Mouse (Mus musculus): ENCODE data around the gene Eci2. TPM values are rescaled to one million over a fixed set of nuclear protein-coding genes. Genes with fewer than 3 reads are reported as not detected.
"Not testable (repeated sequence)": the region's sequence is repeated elsewhere in the genome, so short reads cannot be mapped to it uniquely, and the experiment has no call there.

Eci2 gene
- polyA plus RNA-seq, 1 experiment from 2014 or later, result 147 TPM

GRCm38 (mm10) chr13:34973770-34974169 is 53.1 kb downstream of the Eci2 start:
- H3K27ac ChIP-seq (ENCODE audit: low read length), result no peak overlapping the region
- no peak overlapping the region for H3K4me2 ChIP-seq (ENCODE audit: low read depth, low read length)
- H3K36me3 ChIP-seq (ENCODE audit: control insufficient read depth, insufficient read depth, low read length), result peaks cover 15% of the 10 kb centered on the region
- WGBS, result 50% methylated on average over 1 of the region's 1 CpGs
- no peaks in the 10 kb centered on the region for H3K4me1 ChIP-seq (replicated peaks; ENCODE audit: control insufficient read depth, insufficient read depth, low read length)
- H3K4me3 ChIP-seq (ENCODE audit: low read length), result no peak overlapping the region
- no peak overlapping the region for H3K9ac ChIP-seq (ENCODE audit: low read length)
- no peaks in the 10 kb centered on the region for H3K27me3 ChIP-seq (ENCODE audit: control insufficient read depth, insufficient read depth, low read depth, low read length)
- ATAC-seq (ENCODE audit: low read depth), result no peak
- no peaks in the 10 kb centered on the region for H3K9me3 ChIP-seq (ENCODE audit: control insufficient read depth, low read length)

DNA sequence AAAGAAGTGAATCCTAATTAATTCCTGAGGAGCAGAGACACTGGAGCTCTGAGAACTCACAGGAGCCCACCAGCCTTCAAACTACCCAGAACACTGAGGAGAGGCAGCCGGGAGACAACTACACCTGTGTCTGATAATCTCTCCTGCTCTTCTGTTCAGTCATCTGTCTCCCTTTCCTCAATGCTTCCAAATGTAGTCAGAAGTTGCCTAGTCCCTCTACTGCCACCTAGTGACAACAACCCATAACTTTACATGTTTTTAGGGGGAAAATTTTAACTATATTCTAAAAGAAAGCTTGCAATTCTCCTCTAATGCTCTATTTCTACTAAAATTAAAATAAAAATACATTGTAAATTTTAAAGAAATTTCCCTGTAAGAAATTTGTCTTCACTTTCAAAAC is 53.7 kb downstream of the Eci2 start:
- 33% methylated on average over 1 of the region's 1 CpGs for WGBS
- ATAC-seq (ENCODE audit: low read depth), result no peak
- H3K9ac ChIP-seq (ENCODE audit: low read length), result no peak overlapping the region

DNA sequence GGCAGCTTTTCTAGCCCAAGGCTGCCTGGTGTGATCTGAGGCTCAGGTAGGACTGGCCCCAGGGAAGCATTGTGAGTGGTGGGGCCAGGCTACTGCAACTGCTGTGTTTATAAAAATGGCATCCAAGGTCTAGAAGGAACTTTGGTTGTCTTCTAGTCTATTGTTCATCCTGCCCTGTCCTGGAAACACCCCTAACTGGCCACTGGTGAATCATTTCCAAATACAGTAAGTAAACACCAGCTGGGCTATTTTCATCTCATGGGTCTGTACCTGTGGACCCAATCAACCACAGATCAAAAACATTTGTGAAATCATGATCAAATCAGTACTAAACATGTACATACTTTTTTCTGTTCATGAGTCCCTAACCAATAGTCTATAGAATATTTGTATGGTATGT is 54.4 kb downstream of the Eci2 start:
- not testable (repeated sequence) for H3K9me3 ChIP-seq (ENCODE audit: control insufficient read depth, low read length); H3K36me3 ChIP-seq (ENCODE audit: control insufficient read depth, insufficient read depth, low read length); H3K27me3 ChIP-seq (ENCODE audit: control insufficient read depth, insufficient read depth, low read depth, low read length); ATAC-seq (ENCODE audit: low read depth); H3K27ac ChIP-seq (ENCODE audit: low read length); H3K9ac ChIP-seq (ENCODE audit: low read length); H3K4me3 ChIP-seq (ENCODE audit: low read length); H3K4me1 ChIP-seq (replicated peaks; ENCODE audit: control insufficient read depth, insufficient read depth, low read length); H3K4me2 ChIP-seq (ENCODE audit: low read depth, low read length)

More for the DNA sequence above, 53.7 kb downstream of the Eci2 start:
- H3K36me3 ChIP-seq (ENCODE audit: control insufficient read depth, insufficient read depth, low read length), result peaks cover 8% of the 10 kb centered on the region; the same call in 1 of the 2 replicates
- H3K27me3 ChIP-seq (ENCODE audit: control insufficient read depth, insufficient read depth, low read depth, low read length), result no peaks in the 10 kb centered on the region
- H3K9me3 ChIP-seq (ENCODE audit: control insufficient read depth, low read length), result no peaks in the 10 kb centered on the region
- no peak overlapping the region for H3K27ac ChIP-seq (ENCODE audit: low read length)
- no peaks in the 10 kb centered on the region for H3K4me1 ChIP-seq (replicated peaks; ENCODE audit: control insufficient read depth, insufficient read depth, low read length)
- no peak overlapping the region for H3K4me3 ChIP-seq (ENCODE audit: low read length)
- H3K4me2 ChIP-seq (ENCODE audit: low read depth, low read length), result no peak overlapping the region

DNA sequence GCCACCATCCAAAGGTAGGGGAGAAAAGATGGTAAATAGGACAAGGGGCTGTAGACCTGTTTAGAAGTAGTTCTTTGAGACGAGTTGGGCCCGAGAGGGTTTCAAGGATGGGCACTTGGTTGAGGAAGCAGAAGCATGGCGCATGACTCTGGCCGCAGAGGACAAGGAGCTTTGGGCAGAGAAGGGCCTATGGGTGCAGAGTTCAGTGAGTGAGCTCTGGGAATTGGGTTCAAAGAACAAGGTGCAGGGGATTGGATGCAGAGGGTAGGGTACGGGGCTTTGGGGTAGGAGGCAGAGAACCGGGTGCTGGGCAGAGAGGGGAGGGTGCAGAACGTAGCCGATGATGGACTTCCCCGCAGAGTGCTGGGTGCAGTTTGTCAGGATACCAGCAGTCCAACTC is 61.2 kb downstream of the Eci2 start:
- not testable (repeated sequence) for H3K9me3 ChIP-seq (ENCODE audit: control insufficient read depth, low read length); H3K27ac ChIP-seq (ENCODE audit: low read length); H3K4me1 ChIP-seq (replicated peaks; ENCODE audit: control insufficient read depth, insufficient read depth, low read length); H3K36me3 ChIP-seq (ENCODE audit: control insufficient read depth, insufficient read depth, low read length); H3K4me2 ChIP-seq (ENCODE audit: low read depth, low read length); H3K9ac ChIP-seq (ENCODE audit: low read length); H3K4me3 ChIP-seq (ENCODE audit: low read length); ATAC-seq (ENCODE audit: low read depth); H3K27me3 ChIP-seq (ENCODE audit: control insufficient read depth, insufficient read depth, low read depth, low read length)
- 71% methylated on average over 9 of the region's 9 CpGs for WGBS

DNA sequence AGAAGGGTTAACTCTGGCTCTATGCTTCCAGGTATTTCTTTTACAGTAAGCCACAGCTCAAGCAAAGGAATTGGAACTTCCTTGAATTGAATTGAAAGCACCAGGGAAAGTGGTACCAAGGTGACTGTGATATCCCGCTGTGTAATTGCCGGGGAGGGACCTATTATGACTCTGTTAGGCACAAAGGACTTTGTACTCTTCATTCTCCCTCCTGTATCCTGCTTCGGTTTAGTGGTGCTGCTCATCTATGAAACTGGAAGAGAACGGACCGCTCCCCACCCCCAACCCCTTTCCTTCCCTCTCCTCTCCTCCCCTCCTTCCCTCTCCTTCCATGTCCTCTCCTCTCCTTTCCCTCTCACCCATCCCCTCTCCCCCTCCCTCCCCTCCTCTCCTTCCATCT is 62.0 kb downstream of the Eci2 start:
- no peak for ATAC-seq (ENCODE audit: low read depth)
- Histone ChIP-seq H3K27me3 (ENCODE audit: control insufficient read depth, insufficient read depth, low read depth, low read length) (peaks cover 10% of the 10 kb centered on the region; the same call in 1 of the 2 replicates), H3K9ac (ENCODE audit: low read length) (no peak overlapping the region), H3K27ac (ENCODE audit: low read length) (no peak overlapping the region), H3K4me2 (ENCODE audit: low read depth, low read length) (peak overlapping the region; percentile 93), H3K4me1 (replicated peaks; ENCODE audit: control insufficient read depth, insufficient read depth, low read length) (peaks cover 2% of the 10 kb centered on the region; the same call in 1 of the 2 replicates), H3K9me3 (ENCODE audit: control insufficient read depth, low read length) (no peaks in the 10 kb centered on the region), H3K4me3 (ENCODE audit: low read length) (peak overlapping the region; percentile 53), H3K36me3 (ENCODE audit: control insufficient read depth, insufficient read depth, low read length) (no peaks in the 10 kb centered on the region)
- 16% methylated on average over 5 of the region's 5 CpGs for WGBS

DNA sequence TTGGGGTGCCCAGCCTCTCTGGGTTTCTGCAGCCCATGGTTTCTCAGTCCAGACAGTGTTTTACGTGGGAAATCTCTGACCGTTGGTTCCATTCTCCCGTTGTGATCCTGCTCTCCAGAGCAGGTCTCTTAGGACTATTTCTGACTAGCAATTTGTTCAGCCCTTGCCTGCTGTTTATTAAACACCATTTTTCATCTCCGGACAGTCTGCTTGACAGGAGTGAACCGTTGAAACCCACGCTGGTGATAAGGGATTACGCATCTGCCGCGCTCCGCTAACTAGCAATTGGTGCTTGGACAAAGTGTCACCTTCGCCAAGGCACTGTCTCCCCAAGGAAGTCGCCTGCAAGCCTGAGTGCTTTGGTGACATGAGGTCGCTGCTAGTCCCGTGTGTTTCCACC is 62.5 kb downstream of the Eci2 start:
- Histone ChIP-seq H3K36me3 (ENCODE audit: control insufficient read depth, insufficient read depth, low read length) (no peaks in the 10 kb centered on the region), H3K9ac (ENCODE audit: low read length) (no peak overlapping the region), H3K27ac (ENCODE audit: low read length) (no peak overlapping the region), H3K4me2 (ENCODE audit: low read depth, low read length) (peak overlapping the region; percentile 93), H3K4me1 (replicated peaks; ENCODE audit: control insufficient read depth, insufficient read depth, low read length) (peaks cover 2% of the 10 kb centered on the region; the same call in 1 of the 2 replicates), H3K27me3 (ENCODE audit: control insufficient read depth, insufficient read depth, low read depth, low read length) (peaks cover 10% of the 10 kb centered on the region; the same call in 1 of the 2 replicates), H3K9me3 (ENCODE audit: control insufficient read depth, low read length) (no peaks in the 10 kb centered on the region), H3K4me3 (ENCODE audit: low read length) (peak overlapping the region; percentile 53)
- WGBS, result 5% methylated on average over 14 of the region's 14 CpGs
- no peak for ATAC-seq (ENCODE audit: low read depth)

DNA sequence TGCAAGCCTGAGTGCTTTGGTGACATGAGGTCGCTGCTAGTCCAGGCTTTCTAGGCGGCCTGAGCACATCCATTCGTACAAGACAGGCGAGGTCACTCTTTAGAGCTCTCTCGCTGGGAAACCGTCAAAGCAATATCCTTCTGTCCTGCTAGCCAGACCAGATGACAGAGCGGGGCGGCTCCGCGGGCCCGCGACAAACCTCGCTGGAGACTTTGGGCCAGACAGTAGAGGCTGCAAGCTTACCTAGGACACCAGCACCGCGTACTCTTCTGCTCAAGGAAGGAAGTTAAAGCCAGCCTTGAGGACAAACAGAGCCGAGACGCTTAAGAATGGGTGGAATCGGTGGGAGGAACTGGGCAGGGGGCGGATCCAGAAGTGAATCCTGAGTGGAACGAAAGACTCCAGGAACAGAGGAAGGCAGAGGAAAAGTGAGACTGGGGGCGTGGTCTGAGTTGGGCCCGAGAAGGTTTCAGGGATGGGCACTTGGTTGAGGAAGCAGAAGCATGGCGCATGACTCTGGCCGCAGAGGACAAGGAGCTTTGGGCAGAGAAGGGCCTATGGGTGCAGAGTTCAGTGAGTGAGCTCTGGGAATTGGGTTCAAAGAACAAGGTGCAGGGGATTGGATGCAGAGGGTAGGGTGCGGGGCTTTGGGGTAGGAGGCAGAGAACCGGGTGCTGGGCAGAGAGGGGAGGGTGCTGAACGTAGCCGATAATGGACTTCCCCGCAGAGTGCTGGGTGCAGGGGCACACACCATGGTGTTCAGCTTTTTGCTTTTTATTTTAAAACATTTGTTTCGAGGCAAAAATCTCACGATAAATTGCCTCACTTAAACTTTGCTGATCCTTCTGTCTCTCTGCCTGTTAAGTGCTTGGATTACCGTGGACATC is 63.1 kb downstream of the Eci2 start, which contains the start of gene Eci3:
Eci3 (minus strand) TSS at position 300 of the 887 bp plus-strand sequence.
- WGBS, result 2% methylated on average over 32 of the region's 32 CpGs
- ATAC-seq (ENCODE audit: low read depth), result peak; percentile 79
- H3K9ac ChIP-seq (ENCODE audit: low read length), result peak within 1 kb of the TSS; percentile 60

DNA sequence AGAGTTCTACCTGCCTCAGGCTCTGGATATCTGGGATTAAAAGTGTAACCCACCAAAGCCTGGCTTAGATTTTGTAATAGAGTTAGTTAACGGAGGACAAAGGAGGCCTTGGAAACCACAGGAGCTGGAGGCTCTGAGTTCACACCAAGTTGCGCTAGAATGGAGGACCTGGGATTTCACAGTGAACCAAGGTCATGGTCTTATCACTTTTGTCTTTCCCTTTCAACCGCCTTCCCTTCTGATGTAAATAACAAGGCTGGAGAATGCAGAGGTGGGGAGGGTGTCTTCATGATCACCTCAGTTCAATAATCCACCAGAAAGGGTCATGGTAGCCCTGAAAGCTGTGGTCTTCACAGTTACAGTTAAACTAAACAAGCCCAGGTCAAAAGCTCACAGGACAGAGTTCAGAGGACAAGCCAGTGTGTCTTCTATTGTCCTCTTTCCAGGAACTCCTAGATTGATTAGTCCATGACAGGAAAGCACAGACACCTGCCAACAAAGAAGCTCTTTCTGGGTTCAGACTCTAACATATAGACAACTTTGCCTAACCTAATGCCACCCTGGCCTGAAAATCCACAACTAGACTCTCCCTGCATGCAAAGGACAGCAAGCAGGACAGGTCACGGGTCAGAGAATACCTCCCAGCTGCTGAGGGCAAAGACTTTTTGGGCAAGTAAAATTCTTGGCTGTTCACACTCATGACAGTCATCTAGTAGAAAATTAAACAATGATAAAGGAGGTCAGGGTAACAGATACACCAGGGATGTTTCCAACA is 65.7 kb downstream of the Eci2 start:
- Histone ChIP-seq H3K4me3 (ENCODE audit: low read length) (no peak overlapping the region), H3K27me3 (ENCODE audit: control insufficient read depth, insufficient read depth, low read depth, low read length) (peaks cover 10% of the 10 kb centered on the region; the same call in 1 of the 2 replicates), H3K9me3 (ENCODE audit: control insufficient read depth, low read length) (no peaks in the 10 kb centered on the region), H3K27ac (ENCODE audit: low read length) (no peak overlapping the region), H3K4me1 (replicated peaks; ENCODE audit: control insufficient read depth, insufficient read depth, low read length) (peaks cover 2% of the 10 kb centered on the region; the same call in 1 of the 2 replicates), H3K4me2 (ENCODE audit: low read depth, low read length) (no peak overlapping the region), H3K36me3 (ENCODE audit: control insufficient read depth, insufficient read depth, low read length) (no peaks in the 10 kb centered on the region), H3K9ac (ENCODE audit: low read length) (no peak overlapping the region)
- ATAC-seq (ENCODE audit: low read depth), result no peak
- 84% methylated on average over 4 of the region's 4 CpGs for WGBS

More for the DNA sequence above, 63.1 kb downstream of the Eci2 start, which contains the start of gene Eci3:
- Histone ChIP-seq H3K27me3 (ENCODE audit: control insufficient read depth, insufficient read depth, low read depth, low read length) (peaks cover 10% of the 10 kb centered on the region; the same call in 1 of the 2 replicates), H3K4me1 (replicated peaks; ENCODE audit: control insufficient read depth, insufficient read depth, low read length) (peaks cover 2% of the 10 kb centered on the region; the same call in 1 of the 2 replicates), H3K4me3 (ENCODE audit: low read length) (peak within 1 kb of the TSS; percentile 53), H3K9me3 (ENCODE audit: control insufficient read depth, low read length) (no peaks in the 10 kb centered on the region), H3K4me2 (ENCODE audit: low read depth, low read length) (peak within 1 kb of the TSS; percentile 93), H3K36me3 (ENCODE audit: control insufficient read depth, insufficient read depth, low read length) (no peaks in the 10 kb centered on the region), H3K27ac (ENCODE audit: low read length) (no peak within 1 kb of the TSS)

- H3K4me2 ChIP-seq (ENCODE audit: low read depth, low read length); ATAC-seq (ENCODE audit: low read depth): not testable (repeated sequence)
- 86% methylated on average over 3 of the region's 3 CpGs for WGBS
These were observed 68.7 kb downstream of the Eci2 start for GRCm38 (mm10) chr13:34958158-34958557.

More at GRCm38 (mm10) chr13:34958158-34958557, 68.7 kb downstream of the Eci2 start:
- H3K27me3 ChIP-seq (ENCODE audit: control insufficient read depth, insufficient read depth, low read depth, low read length); H3K4me3 ChIP-seq (ENCODE audit: low read length); H3K4me1 ChIP-seq (replicated peaks; ENCODE audit: control insufficient read depth, insufficient read depth, low read length); H3K9me3 ChIP-seq (ENCODE audit: control insufficient read depth, low read length); H3K27ac ChIP-seq (ENCODE audit: low read length); H3K9ac ChIP-seq (ENCODE audit: low read length); H3K36me3 ChIP-seq (ENCODE audit: control insufficient read depth, insufficient read depth, low read length): not testable (repeated sequence)

Measured in lung, embryonic 16.5 days (tissue).